Mouse (Mus musculus) E14TG2a.4 (cell line): Measurements from ENCODE around the gene Zdhhc6.

Experiments
- H3K27me3 ChIP-seq: 2 replicates; pipeline ENCODE4 v1.6.1; 2014; ENCODE audit warnings: low read length, control low read depth; ENCODE audit not compliant: insufficient read depth
- H3K36me3 ChIP-seq: 2 replicates; pipeline ENCODE4 v1.6.1; 2014; ENCODE audit warnings: low read length, control low read depth; ENCODE audit not compliant: insufficient read depth
- H3K4me1 ChIP-seq: replicated peaks from 2 replicates; pipeline ENCODE4 v1.6.1; 2014; ENCODE audit warnings: low read depth, low read length, control low read depth
- H3K4me3 ChIP-seq: replicated peaks from 2 replicates; pipeline ENCODE4 v1.5.1; 2014; ENCODE audit warnings: mild to moderate bottlenecking, low read length
- H3K9me3 ChIP-seq: 2 replicates; pipeline ENCODE4 v1.6.1; 2014; ENCODE audit warnings: low read length, control low read depth
- CTCF ChIP-seq: conservative IDR thresholded peaks from 2 replicates; pipeline ENCODE4 v1.5.1; 2014; ENCODE audit warnings: low read length
- NANOG ChIP-seq: IDR thresholded peaks from 2 replicates; pipeline ENCODE4 v1.6.1; 2014; ENCODE audit warnings: borderline replicate concordance, low read length, mixed read lengths
- POU5F1 ChIP-seq: IDR thresholded peaks from 2 replicates; pipeline ENCODE4 v1.6.1; 2014; ENCODE audit warnings: low read length, borderline replicate concordance

Zdhhc6 gene

DNA sequence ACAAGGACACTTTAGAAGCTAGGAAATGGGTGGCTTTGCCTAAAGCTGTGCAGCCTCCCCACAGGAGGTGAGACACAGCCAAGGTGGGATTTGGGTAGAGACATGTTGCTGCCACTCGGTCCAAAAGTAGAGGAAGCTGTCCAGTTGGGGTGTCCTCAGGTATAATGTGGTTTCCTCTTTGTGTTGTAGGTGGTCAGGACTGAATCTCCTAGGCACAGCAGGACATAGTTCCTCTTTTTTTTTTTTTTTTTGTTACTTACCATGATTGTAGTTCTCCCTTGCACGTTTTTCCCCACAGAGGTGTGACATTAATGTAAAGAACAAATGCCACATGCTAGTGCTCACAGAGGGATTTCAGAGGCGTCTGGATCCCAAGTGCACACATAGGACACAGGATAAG lies 50.6 kb downstream of the Zdhhc6 start:
- TF ChIP-seq NANOG (no peak), POU5F1 (no peak), CTCF (no peak)

GRCm38 (mm10) chr19:55260389-55261184 lies 55.2 kb downstream of the Zdhhc6 start:
- Histone ChIP-seq H3K9me3 (no peaks in the 10 kb centered on the region), H3K4me1 (peaks cover 30% of the 10 kb centered on the region), H3K36me3 (no peaks in the 10 kb centered on the region), H3K4me3 (no peak overlapping the region), H3K27me3 (no peaks in the 10 kb centered on the region)
- TF ChIP-seq POU5F1 (no peak), NANOG (no peak), CTCF (no peak)

More for the DNA sequence above, 50.6 kb downstream of the Zdhhc6 start:
- H3K27me3 ChIP-seq, result no peaks in the 10 kb centered on the region
- no peaks in the 10 kb centered on the region for H3K9me3 ChIP-seq
- H3K4me3 ChIP-seq, result no peak overlapping the region
- peaks cover 22% of the 10 kb centered on the region for H3K4me1 ChIP-seq
- no peaks in the 10 kb centered on the region for H3K36me3 ChIP-seq

GRCm38 (mm10) chr19:55258514-55258913 lies 57.3 kb downstream of the Zdhhc6 start:
- TF ChIP-seq CTCF (no peak), NANOG (no peak), POU5F1 (no peak)
- Histone ChIP-seq H3K36me3 (no peaks in the 10 kb centered on the region), H3K9me3 (no peaks in the 10 kb centered on the region), H3K4me1 (peaks cover 49% of the 10 kb centered on the region), H3K4me3 (no peak overlapping the region), H3K27me3 (no peaks in the 10 kb centered on the region)

DNA sequence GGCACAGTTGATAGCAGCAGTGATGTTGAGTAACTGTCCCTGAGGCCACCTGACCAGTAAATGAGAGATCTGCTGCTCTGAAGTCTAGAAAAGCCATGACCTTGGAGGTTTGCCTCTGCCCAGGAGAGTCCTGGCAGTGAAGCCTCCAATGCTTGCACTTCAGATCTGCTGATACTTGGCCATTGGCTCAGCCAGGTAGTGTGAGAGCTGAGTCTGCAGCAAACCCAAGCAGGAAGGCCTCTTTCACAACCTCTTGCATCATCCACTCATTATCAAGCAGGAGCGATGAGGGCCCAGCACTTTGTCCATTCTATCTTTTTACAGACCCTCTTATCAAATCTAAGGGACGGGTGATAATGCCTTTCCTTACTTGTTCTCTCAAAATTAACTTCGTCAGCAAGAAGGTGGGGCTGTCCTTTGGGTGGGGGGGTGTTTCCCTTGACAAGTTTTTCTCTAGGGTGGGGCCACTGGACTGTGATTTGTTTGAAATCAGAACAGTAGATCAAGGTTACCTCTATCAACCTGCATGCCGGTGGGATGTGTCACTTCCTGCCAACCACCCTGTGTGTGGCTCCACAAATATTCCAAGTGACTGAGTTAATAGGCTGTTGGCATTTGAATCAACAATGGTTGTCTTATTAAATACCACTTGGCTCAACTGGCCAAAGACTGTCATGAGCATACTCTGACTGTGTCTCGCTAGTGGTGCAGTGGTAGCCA lies 58.0 kb downstream of the Zdhhc6 start:
- no peaks in the 10 kb centered on the region for H3K27me3 ChIP-seq
- no peak overlapping the region for H3K4me3 ChIP-seq
- H3K4me1 ChIP-seq, result peaks cover 55% of the 10 kb centered on the region
- no peaks in the 10 kb centered on the region for H3K9me3 ChIP-seq
- H3K36me3 ChIP-seq, result no peaks in the 10 kb centered on the region
- TF ChIP-seq NANOG (no peak), POU5F1 (no peak), CTCF (no peak)

GRCm38 (mm10) chr19:55256156-55256555 lies 59.7 kb downstream of the Zdhhc6 start:
- peaks cover 8% of the 10 kb centered on the region for H3K9me3 ChIP-seq
- H3K27me3 ChIP-seq, result peaks cover 12% of the 10 kb centered on the region; the same call in 1 of the 2 replicates
- no peak overlapping the region for H3K4me3 ChIP-seq
- TF ChIP-seq NANOG (no peak), POU5F1 (no peak), CTCF (no peak)
- peaks cover 62% of the 10 kb centered on the region for H3K4me1 ChIP-seq
- H3K36me3 ChIP-seq, result no peaks in the 10 kb centered on the region

DNA sequence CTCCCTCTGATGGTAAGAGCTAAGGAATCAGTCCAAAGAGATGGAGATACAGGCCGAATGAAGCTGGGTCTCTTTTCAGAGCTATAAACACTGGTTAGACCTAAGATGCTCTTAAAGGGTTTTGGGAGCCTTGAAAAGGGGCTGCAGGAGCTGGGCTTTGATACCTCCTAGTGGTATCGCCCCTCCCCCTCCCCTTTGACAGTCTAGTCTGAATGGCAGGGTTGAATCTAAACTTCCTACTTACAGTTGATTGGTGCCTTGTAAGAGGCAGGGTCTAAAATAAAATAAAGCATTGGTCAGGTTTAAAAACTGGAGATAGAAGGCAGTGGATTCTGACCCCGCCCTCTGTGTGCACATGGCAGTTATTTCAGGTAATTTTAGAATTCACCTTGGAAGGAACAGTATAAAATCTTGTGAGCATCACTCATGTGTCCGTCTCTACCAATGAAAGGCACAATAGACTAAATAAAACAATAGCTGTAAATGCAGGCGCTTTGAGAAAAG lies 61.3 kb downstream of the Zdhhc6 start:
- Histone ChIP-seq H3K4me1 (peaks cover 62% of the 10 kb centered on the region), H3K4me3 (peak overlapping the region; percentile 81), H3K9me3 (peaks cover 8% of the 10 kb centered on the region), H3K36me3 (no peaks in the 10 kb centered on the region), H3K27me3 (peaks cover 13% of the 10 kb centered on the region; the same call in 1 of the 2 replicates)
- TF ChIP-seq CTCF, result no peak
- no peak for TF ChIP-seq NANOG
- TF ChIP-seq POU5F1, result no peak

GRCm38 (mm10) chr19:55253570-55254441 lies 62.0 kb downstream of the Zdhhc6 start:
- H3K36me3 ChIP-seq, result no peaks in the 10 kb centered on the region
- peaks cover 13% of the 10 kb centered on the region; the same call in 1 of the 2 replicates for H3K27me3 ChIP-seq
- TF ChIP-seq NANOG, result no peak
- no peak for TF ChIP-seq POU5F1
- TF ChIP-seq CTCF, result no peak
- H3K4me3 ChIP-seq, result peak overlapping the region; percentile 81
- H3K9me3 ChIP-seq, result peaks cover 8% of the 10 kb centered on the region
- H3K4me1 ChIP-seq, result peaks cover 62% of the 10 kb centered on the region
